Mouse (Mus musculus): ENCODE results near the gene a. TPM values are rescaled to one million over a fixed set of nuclear protein-coding genes. Genes with fewer than 3 reads are reported as not detected.

a gene
- polyA plus RNA-seq, 1 experiment: 0.70 TPM

DNA sequence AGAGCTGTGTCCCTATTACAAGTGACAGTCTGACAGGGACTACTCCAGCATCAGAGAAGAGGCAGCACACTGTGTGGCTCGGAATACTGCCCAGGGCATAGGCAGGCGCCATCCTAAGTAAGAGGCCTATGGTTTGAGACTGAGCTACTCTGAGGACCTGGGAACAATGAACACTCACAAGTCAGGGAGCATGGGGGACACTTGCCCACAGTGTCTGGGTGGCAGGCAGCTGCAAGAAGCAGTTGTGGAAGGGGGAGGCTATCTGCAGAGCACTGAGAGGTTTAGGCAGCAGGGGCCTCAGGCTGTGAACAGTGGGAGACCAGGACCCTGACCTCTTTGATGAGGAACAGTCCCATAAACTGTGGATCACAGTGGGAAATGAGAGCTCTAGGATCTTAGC lies 137.1 kb downstream of the a start:
- TF ChIP-seq GATA1 (IDR thresholded peaks at IDR 0.05; ENCODE audit: low read length): no peak

DNA sequence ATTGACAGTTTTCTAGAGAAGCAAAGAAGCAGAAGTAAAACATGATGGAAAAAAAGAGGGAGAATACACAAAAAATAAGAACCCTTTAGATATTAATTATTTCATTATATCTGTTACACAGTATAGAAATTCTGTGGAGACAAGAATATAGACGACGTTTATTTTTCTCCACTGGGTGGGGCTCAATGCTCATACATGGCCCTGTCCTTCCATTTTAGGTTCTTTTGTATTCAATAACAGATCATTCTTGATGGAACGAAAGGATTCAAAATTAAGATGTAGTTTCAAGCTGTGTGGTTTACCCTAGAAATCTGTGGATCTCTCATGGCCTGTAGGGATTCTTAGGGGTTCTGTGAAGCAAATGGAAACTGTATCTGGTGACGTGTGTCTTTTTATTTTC lies 142.7 kb downstream of the a start:
- no peak for TF ChIP-seq GATA1 (IDR thresholded peaks at IDR 0.05; ENCODE audit: low read length)

DNA sequence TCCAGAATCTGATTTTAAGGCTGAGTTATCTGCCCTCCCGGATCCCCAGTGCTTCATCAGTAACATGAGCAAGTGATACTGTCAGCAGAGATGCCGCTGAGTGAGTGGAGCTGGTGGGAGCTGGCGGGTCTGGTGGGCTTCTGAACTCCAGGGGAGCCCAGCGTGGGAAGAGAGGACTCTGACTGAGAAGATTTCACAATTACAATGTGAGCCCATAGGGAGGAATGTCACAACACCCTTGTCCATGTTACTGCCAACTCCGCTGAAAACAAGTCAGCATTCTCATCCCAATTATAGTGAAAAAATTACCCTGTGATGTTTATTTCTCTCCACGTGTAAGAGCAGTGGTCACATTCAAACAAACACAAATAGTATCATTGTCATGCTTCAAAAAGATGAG lies 144.9 kb downstream of the a start:
- no peak for TF ChIP-seq GATA1 (IDR thresholded peaks at IDR 0.05; ENCODE audit: low read length)

DNA sequence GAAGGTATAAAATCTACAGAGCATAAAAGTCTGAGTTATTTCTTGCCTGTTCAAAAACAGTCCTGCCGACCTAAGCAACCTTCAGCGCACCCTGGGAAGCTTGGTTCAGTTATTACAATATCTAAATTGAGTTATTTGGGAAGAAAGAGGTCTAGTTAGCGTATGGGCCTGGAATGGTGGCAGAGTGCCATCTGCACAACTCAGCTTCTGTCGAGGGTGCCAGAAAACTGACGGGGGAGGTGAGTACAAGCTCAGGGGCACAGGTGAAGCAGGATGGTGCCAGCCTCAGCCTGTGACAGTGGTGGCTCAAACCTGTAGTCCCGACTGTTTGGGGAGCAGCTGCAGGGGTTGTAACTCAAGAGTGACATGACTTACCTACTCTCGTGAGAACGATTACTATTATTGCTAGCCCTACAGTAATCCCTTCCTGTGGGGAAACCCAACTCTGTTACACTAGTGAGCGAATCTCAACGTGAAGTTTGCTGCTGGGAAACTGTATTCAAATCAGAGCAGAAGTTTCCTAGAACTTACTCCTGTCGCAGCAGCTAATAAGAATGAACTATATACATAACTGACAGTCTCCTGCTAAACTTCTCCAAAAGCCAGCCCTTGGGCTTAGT lies 145.4 kb downstream of the a start:
- TF ChIP-seq GATA1 (IDR thresholded peaks at IDR 0.05; ENCODE audit: low read length): no peak

DNA sequence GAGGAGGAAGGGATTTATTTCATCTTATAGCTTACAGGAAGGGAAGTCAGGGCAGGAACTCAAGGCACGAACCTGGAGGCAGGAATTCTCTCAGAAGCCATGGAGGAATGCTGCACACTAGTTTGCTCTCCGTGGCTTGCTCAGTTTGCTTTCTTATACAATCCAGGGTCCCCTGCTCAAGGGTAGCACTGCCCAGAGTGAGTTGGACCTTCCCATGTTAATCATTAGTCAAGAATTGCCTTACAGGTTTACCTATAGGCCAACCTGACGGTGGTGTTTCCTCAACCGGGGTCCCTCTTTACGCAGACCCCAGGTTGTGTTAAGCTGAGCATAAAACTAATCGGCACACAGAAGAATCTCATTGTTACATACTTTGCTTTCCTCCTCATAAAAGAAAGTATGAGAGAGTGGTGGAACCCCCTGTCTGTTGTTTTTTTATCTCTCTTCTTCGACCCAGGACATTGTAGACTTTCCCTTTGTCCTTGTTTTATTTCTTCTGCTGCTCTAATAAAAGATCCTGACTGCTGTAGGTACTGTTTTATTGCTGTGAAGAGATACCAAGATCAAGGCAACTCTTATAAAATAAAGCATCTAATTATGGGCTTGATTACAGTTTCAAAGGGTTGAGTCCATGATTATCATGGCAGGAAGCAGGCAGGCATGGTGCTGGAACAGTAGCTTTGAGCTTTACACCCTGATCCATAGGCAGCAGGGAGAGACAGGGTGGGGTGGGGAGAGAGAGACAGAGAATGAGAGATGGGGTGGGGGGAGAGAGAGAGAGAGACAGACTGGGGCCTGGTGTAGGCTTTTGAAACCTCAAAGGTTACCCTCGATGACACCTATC lies 146.6 kb downstream of the a start:
- TF ChIP-seq GATA1 (IDR thresholded peaks at IDR 0.05; ENCODE audit: low read length): no peak

DNA sequence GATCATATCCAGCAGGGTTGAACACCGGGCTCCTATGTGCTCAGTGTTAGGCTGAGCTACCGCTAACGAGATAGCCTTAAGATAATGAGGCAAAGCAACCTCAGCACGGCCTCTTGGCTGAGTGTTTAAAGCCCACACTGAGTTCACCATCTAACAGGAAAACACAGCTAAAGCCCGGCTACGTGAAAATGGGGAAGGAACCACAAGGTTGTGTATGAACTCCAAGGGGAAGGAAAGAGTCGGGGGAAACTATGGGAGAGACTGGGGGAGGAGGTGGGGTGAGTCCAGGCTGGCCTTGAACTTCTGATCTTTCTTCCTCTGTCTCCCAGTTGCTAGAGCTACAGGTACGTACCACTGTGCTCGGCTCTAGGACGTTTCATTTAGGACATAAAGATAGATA lies 150.8 kb downstream of the a start:
- no peak for TF ChIP-seq GATA1 (IDR thresholded peaks at IDR 0.05; ENCODE audit: low read length)

DNA sequence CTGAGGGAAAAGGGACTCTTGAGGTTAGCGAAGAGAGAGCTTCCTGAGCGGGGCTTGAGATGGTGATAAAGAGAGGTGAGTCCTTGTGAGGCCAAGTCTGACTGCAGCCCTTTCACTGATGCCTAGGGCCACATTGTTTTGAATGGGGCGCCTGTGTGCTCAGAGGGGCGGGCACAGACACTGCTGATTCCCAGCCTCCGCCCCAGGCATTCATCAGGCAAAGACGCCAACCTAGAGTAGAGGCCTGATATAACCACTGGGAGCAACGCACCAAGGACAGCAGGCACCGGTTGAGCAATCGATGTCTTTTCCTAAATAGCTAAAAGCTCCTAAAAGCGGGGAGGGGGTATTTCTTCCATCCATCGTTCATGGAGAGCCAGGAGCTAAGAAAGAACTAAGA lies 151.3 kb downstream of the a start:
- TF ChIP-seq GATA1 (IDR thresholded peaks at IDR 0.05; ENCODE audit: low read length): no peak

DNA sequence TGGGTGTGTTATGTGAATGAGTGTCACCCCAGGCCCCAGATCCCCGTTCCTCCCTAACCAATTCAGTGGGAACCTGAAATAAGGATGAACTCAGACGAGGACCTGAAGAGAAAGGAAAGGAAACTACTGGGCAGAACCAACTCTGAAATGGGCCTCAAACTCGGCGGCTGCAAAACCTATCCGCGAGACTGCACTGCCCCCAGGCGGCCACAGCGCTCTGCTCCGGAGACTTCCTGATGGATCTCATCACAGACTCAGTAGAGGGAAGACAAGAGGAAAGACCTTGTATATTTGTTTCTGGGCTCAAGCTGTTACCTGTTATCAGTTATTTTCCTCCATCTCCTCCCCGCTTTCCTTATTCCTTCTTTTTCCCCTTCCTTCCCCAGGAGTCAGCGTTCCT lies 151.9 kb downstream of the a start:
- no peak for TF ChIP-seq GATA1 (IDR thresholded peaks at IDR 0.05; ENCODE audit: low read length)

DNA sequence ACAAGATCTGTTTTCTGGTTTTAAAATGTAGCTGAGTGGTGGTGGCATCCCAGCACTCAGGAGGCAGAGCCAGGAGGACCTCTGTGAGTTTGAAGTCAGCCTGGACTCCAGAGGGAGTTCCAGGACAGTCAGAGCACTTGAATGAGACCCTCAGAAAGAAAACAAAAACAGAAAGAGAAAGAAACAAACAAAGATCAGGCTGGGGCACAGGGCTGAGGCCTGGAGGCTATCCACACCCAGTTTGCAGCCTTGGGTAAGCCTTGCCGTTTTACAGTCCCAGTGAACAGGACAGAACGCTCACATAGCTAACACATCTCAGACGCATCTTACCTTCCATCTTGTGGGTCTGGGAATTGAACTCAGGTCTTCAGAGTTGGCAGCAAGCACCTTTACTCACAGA lies 155.7 kb downstream of the a start:
- TF ChIP-seq GATA1 (IDR thresholded peaks at IDR 0.05; ENCODE audit: low read length): no peak

DNA sequence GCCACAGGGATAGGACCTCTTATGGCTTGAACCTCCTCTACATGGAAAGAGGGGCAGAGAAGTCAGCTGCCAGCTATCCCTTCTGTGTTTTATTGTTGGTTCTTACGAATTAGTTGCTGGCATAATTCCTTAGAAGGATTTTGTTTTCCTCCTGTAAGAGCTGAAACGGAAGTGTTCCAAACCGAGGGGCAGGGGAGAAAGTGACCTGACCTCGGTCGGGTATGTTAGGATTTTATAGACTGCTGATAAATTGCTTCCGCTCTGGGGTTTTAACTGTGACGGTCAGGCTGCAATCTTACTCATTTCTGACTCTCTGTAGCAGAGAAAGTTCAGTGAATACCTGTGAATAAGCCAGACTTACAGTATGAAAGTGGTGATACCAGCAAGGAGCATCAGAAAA lies 158.2 kb downstream of the a start:
- TF ChIP-seq GATA1 (IDR thresholded peaks at IDR 0.05; ENCODE audit: low read length): no peak

DNA sequence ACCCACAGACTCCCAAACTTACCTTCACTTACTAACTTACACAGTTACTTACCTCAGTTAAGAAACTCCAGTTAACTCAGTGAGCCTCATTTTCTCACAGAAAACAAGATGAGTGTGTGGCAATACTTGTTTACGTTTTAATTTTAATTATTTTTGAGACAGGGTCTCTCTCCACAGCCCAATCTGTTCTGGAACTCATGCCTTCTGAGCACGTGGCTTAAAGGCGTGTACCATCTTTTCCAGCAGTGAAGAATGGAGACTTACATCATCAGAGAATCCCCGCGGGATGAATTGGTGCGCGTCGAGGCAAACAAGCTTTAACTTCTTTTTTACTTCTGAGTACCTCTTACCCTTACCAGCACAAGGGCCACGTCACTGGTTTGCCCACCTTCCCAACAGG lies 158.7 kb downstream of the a start:
- TF ChIP-seq GATA1 (IDR thresholded peaks at IDR 0.05; ENCODE audit: low read length): no peak

DNA sequence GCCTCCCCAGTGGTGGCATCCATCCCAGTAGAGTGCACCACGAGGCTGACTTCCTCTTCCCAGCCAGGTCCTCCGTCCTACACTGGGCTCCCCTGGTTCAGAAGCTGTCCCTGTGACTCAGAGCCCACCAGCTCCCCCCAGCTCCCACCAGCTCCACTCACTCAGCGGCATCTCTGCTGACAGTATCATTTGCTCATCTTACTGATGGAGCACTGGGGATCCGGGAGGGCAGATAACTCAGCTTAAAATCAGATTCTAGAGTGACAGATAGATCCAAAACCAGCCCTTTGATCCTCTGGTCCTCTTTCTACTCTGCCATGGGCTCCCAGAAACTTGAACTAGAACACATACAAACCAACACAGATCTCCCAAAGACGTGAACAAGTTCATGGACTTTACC lies 159.4 kb downstream of the a start:
- TF ChIP-seq GATA1 (IDR thresholded peaks at IDR 0.05; ENCODE audit: low read length): no peak

DNA sequence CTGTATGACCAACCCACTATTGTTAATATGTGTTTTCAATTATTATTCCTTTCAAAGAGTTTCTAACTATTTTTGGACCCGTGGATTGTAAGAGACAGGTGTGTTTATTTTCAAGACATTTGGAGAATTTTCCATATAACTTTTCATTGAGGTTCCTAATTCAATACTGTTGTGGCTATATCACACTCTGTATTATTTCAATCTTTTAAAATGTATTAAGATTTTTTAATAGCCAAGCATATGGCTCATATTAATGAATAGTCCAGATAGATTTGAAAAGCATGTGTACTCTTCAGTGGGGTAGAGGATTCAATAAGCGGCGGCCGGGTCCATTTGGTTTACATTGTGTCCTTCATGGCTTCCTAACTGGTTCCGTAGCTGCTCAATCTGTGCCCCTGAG lies 168.3 kb downstream of the a start:
- no peak for TF ChIP-seq GATA1 (IDR thresholded peaks at IDR 0.05; ENCODE audit: low read length)

DNA sequence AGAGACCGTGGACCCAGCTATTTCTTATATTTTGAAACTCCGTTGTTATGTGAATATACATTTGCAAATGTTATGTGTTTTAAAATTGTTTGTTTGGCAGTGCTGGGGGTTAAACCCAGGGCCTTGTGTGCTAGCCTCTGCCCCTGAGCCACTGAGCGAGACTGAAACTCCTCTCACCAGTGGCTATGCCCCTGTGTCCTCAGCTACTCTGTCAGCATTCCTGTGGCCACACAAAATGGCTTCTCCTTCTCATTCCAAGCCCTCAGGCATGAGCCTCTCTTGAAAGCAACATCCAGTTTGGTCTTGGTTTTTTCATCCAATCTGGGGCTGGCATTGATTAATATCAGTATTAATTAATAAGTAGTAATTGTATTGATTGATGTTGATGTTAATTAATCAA lies 168.7 kb downstream of the a start:
- TF ChIP-seq GATA1 (IDR thresholded peaks at IDR 0.05; ENCODE audit: low read length): no peak

DNA sequence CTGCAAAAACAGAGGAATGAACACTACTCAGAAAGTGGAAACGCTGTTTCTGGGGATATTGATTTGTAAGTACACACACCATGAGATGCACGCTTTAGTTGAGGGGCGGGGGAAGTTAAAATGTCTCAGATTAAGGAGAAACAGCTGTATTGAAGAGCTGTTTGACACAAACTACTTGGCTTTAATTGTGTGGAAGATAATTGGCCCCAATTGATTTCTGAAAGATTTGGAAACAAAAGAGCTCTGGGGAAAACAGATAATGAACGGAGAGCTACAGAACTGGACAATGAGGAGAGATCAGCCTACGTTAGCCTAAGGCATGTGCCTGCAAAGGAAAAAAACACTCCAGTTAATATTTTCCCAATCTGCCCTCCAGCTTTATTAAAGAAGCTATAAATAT lies 172.0 kb downstream of the a start:
- no peak for TF ChIP-seq GATA1 (IDR thresholded peaks at IDR 0.05; ENCODE audit: low read length)

DNA sequence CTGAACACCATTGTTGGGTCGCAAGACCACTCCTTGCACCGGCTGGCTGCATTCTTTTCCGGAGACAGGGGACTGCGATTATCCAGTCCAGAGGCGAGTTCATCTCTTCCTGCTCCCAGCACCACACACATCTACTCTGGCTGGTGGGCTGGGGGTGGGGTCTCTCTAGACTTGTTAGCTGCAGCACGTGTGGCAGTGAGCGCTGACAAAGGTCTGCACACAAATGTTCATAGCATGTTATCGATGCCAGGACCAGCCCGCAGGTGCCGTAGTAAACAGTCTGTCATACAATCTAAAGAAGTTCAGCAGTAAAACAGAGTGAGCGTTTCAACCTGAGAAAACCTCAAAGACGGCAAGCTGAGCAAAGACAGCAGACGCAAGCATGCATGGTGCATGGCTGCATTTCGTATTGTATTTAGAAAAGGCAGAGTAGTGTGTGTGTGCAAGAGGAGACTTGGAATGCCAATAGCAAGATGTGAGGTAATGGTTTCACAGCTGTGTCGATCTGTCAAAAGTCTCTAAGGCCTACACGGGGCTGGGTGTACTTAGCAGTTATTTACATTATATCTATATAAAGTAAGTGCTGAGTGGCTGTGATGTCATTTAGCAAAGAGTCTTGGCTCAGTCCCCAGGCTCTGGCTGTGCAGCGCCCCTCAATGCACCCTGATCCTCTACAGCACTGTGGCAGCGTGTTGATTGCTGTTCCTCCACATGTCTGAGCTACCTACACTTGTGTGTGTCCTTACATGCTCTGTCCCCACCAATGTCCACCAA lies 180.9 kb downstream of the a start:
- TF ChIP-seq GATA1 (IDR thresholded peaks at IDR 0.05; ENCODE audit: low read length): no peak
